Mouse (Mus musculus) bone marrow macrophage, adult 2 months (primary cell): ENCODE measurements at regions not wholly inside any gene's neighbourhood (a gene's known extent, or its start where the extent isn't known, plus 50 kb on each side); places are given as distances from the start of the nearest gene placed in this dataset.

Experiments used
- H3K27ac ChIP-seq: 2 replicates; pipeline ENCODE4 v1.5.1; 2012; ENCODE audit warnings: low read depth, low read length; ENCODE audit not compliant: insufficient read depth
- H3K4me1 ChIP-seq: 2 replicates; pipeline ENCODE4 v1.6.1; 2012; ENCODE audit warnings: low read length; ENCODE audit not compliant: control insufficient read depth, insufficient read depth
- H3K4me3 ChIP-seq: 2 replicates; pipeline ENCODE4 v1.5.1; 2012; ENCODE audit warnings: mild to moderate bottlenecking, low read length, moderate library complexity; ENCODE audit not compliant: insufficient read depth
- CTCF ChIP-seq: IDR thresholded peaks from 2 replicates; pipeline ENCODE4 v1.5.1; 2012; ENCODE audit warnings: low read depth, mild to moderate bottlenecking, low read length, moderate library complexity
- POLR2A ChIP-seq: IDR thresholded peaks from 2 replicates; pipeline ENCODE4 v1.6.1; 2012; ENCODE audit warnings: mild to moderate bottlenecking, low read depth, low read length, borderline replicate concordance

DNA sequence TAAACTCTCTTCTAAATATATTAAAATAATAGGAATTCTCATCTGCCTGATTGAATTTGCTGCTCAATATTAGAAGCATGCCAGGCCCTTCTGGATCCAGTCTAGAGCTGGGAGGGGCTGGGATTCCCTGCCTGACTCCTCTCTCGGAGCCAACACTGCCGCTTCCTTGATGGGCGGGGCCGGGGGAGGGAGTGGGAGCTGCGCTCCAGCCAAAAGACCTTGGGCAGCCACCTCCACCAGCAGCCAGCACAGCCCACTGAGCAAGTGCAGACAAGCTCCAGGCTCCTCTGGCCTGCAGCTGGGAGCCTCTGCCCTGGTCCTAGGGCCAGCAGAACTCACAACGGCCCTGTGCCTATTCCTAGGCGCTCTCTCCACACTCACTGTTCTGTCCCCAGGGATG is 144.9 kb downstream of the Pja1 start:
- TF ChIP-seq POLR2A (no peak), CTCF (no peak)
- Histone ChIP-seq H3K4me3 (no peak overlapping the region), H3K4me1 (no peaks in the 10 kb centered on the region), H3K27ac (no peak overlapping the region)

DNA sequence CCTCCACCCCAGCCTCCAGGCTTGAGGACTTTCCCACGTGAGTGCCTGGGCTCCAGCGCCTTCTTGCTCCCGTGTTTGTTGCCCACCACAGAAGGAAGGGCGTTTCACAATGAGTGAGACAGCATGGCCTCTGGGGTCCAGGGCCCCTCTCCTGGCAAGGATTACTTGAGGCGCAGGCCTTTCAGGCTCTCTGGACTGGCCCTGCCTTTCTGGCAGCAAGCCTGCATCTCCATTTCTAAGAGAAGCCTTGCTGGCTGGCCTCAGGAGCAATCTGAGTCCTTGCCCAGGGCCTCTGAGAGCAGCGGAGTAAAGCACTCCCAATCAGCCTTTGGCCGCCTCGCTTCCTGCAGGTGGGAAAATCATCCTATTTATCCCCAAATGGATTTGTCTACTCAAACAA is 145.6 kb downstream of the Pja1 start:
- H3K4me1 ChIP-seq = no peaks in the 10 kb centered on the region
- H3K4me3 ChIP-seq = no peak overlapping the region
- H3K27ac ChIP-seq = no peak overlapping the region
- TF ChIP-seq CTCF = no peak
- no peak for TF ChIP-seq POLR2A

DNA sequence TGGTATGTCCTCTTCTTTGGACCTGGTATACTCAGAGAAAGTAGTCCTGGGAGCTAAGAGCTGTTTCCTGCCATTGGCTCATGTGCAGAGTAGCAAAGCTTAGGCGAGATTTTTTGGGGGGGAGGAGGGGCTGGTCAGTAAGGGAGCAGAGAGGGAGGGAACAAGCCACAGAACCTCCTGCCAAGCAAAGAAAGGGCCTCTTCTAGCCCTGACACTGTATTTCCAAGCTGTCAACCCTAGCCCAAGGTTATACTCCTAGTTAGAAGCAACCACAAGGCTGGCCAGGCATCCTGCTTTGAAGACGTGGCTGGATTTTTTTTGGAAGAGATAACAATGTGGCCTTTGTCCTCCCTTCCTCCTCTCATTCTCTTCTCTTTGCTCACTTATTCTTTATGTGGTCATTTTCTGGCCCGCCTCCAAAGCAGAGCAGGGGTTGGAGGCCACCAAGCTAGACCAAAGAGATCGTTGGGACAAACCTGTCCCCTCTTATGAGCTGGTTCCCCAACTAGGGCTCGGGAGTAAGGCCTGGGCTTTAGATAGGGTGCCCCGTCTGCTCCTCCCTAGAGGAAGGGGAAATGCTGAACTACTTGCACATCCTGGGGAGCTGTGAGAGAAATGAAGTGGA is 146.4 kb downstream of the Pja1 start:
- TF ChIP-seq CTCF (no peak), POLR2A (no peak)
- Histone ChIP-seq H3K4me1 (no peaks in the 10 kb centered on the region), H3K27ac (no peak overlapping the region), H3K4me3 (no peak overlapping the region)

DNA sequence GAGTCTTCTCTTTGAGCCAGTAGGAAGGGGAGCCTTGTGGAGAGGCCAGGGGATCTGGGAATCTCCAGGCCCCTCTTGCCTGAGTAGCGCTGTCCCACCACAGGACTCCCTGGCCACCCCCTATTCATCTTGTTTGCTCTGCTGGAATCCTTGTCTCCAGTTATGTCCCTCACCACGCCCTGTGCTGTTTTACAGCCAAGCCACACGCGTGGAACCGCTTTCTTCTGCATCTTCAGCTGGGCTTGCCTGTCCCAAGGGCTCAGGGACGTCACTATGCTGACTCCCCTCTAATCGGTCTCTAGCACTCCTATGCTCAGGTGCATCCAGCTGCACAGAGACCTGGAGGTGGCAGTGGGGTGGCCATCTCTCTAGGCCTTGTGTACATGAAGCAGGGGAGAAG is 151.3 kb downstream of the Pja1 start:
- Histone ChIP-seq H3K4me3 (no peak overlapping the region), H3K4me1 (no peaks in the 10 kb centered on the region), H3K27ac (no peak overlapping the region)
- TF ChIP-seq POLR2A (no peak), CTCF (no peak)

DNA sequence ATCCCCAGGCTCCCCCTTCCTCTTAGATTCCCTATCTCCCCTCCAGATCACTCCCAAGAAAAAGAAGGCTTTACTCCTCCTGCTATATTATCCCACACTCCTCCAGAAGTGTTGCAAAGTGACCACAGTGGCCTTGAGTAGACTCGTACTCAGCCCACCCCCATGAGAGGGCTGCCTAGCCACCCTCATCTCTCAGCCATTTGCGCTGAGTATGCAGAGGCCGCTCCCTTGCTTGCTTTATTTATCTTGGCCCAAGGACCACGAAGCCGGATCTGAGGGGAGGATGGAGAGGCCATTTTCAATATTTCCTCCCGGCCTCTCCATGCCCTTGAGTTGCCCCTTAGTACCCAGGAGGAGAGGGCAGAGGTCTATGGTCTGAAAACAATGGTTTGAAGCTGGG is 151.9 kb downstream of the Pja1 start:
- TF ChIP-seq POLR2A = no peak
- TF ChIP-seq CTCF = no peak
- Histone ChIP-seq H3K27ac (no peak overlapping the region), H3K4me3 (no peak overlapping the region), H3K4me1 (no peaks in the 10 kb centered on the region)

DNA sequence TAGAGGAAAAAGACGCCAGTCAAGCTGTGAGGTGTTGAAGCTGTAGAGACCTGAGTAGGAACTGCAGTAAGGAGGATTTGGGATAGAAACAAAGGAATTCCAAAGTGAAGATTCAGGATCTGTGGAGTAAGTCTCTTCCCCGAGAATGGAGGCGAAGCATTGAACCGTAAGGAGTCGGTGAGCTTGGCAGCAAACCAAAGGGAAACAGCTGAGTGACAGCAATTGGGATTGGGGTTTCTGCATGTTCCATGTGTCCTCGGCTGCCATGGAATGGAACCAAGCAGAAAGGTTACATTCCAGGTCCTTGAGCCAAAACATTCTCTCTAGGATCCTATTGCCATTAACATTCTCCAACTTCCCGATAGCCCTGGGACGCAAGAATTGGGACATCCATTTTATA is 152.9 kb downstream of the Pja1 start:
- Histone ChIP-seq H3K4me1 (no peaks in the 10 kb centered on the region), H3K4me3 (no peak overlapping the region), H3K27ac (no peak overlapping the region)
- TF ChIP-seq POLR2A = no peak
- no peak for TF ChIP-seq CTCF

DNA sequence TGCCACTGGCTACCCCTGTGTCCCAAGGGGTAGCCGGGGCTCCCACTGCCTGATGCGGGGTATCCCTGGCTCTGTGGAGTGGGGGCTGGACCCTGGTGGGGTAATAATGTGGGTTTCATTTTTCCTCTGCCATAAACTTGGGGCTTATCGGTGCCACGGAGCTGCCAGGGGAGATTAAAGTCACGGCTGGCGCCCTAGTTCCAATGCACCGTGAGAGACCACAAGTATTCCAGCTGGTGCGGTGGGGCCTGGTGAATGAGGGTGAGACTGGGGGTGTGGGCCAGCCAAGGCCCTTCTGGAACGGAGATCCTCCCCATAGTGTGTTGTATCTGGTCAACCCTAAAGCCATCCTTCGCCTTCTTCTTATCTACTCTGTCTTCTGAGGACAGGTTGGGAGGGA is 153.3 kb downstream of the Pja1 start:
- Histone ChIP-seq H3K27ac (no peak overlapping the region), H3K4me1 (no peaks in the 10 kb centered on the region), H3K4me3 (no peak overlapping the region)
- TF ChIP-seq CTCF (no peak), POLR2A (no peak)

DNA sequence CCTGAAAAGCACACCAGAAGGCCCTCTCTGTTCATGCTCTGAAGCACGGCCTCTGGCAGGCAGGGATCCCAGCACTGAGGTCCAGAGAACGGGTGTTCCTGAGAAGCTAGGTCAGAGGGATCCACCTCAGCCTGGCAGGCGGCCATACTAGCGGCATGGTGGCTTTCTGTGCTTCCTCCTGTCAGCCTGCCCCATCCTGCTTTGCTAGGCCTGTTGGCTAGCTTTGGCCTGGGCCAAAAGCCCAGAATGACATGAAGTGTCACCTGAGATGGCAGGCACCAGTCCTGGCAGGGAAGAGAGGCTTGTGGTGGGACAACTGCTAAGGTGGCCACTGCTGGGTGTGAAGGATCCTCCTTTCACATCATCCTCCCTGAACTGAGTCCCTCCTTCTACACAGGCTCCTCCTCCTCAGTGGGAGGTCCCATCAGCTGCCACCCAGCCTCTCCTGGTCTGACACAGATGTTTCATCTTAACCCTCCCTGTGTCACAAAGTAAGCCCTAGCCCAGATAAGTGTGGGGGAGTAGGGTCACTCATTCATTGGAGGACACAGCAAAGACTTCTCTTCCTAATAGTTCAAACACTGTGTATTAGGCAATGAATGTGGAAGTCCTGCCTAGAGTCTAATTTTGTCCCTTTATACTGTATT is 154.5 kb downstream of the Pja1 start:
- TF ChIP-seq POLR2A (no peak), CTCF (no peak)
- Histone ChIP-seq H3K27ac (no peak overlapping the region), H3K4me1 (no peaks in the 10 kb centered on the region)

DNA sequence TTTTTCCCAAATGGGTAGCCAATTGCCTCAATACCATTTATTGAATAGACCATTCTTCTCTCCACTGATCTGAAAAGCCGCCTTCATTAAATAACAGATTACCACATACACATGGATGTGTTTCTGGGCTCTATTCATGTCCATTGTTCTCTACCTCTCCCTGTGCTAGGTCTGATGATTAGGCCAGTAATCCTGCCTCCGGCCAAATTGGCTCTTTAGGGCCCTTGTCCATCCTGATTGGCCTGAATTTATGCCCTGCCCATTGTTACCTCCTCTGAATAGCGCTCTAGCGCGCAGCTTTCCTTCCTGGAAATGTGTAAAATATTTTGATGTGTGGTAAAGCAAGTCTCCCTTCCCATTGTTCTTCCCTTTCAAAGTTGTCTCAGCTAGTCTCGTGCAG is 163.2 kb downstream of the Efnb1 start:
- H3K4me3 ChIP-seq = no peak overlapping the region
- H3K27ac ChIP-seq = no peak overlapping the region
- no peaks in the 10 kb centered on the region for H3K4me1 ChIP-seq
- TF ChIP-seq CTCF = no peak
- no peak for TF ChIP-seq POLR2A

More for the DNA sequence above, 154.5 kb downstream of the Pja1 start:
- H3K4me3 ChIP-seq = no peak overlapping the region

DNA sequence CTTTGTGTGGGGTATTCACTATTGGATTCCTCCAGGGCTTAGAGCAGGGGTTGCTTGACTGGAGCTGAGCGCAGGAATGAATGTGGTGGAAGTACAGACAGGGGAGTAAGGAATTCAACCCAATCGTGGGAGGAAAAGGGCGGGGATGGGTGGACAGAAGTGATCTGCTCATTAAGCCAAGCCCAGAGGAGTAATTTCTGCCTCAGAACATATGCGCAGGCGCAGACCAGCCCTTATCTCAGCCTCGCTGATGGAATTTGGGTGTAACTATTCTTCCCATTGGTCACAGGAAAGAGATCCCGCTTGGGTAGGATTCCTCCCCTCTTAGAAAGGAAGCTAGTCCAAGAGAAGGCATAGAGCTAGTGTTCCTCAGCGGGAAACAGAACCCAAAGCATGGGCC is 158.8 kb downstream of the Efnb1 start:
- TF ChIP-seq POLR2A (no peak), CTCF (no peak)
- H3K4me1 ChIP-seq = no peaks in the 10 kb centered on the region
- H3K4me3 ChIP-seq = no peak overlapping the region
- no peak overlapping the region for H3K27ac ChIP-seq
